Mouse (Mus musculus): ENCODE measurements around the gene Rad51b. TPM values are rescaled to one million over a fixed set of nuclear protein-coding genes. Genes with fewer than 3 reads are reported as not detected.

Gene Rad51b
- total RNA-seq, 2 experiments from 2014 or later = 2.0 TPM

DNA sequence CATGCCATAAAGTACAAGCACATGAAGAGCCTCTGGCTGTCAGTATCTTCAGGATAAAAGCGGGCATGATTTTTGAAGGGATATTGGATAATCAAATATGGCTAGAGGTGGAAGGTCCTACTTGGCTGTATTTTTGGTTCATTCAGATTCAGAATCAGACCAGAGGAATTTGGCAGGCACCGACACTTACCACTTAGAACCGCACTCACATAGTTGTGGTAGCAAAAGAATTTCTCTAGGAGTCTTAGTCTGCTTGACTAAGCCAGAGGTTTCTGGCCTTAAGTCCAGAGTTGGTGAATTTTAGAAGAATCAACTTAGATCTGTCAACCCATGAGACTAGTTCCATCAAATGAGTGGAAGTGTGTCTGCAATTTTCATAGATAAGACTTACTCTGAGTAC, 217.6 kb downstream of the Rad51b start:
- DNase-seq = no peak
- intact Hi-C loops (cut with DNase I) = no loop called here

DNA sequence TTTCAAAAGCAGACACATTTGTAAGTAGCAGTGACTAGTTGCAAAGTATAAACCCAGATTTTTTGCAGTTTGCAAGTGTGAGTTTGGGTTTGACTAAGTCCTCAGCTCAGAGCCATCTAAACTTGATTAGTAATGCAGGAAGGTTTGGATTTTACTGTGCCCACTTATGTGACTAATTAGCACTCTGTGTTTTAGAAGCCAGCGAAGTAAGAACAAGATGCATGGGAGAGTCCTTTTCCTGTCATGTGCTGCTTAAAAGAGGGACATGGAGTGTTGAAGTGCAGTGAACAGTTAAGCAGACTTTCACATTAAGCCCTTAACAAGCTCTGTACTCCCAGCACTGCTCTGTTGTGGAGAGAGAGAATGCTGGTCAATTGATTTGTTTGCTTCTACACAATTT, 225.3 kb downstream of the Rad51b start:
- intact Hi-C loops (cut with DNase I) = loop anchor here (5.0 kb wide), 2 partner anchors 160 to 610 kb away; no protein-coding TSS in a partner anchor
- DNase-seq = no peak

GRCm38 (mm10) chr12:79524941-79525871, 228.1 kb downstream of the Rad51b start:
- intact Hi-C loops (cut with DNase I) = loop anchor here (5.0 kb wide), 2 partner anchors 163 to 607 kb away; no protein-coding TSS in a partner anchor
- DNase-seq = no peak

- intact Hi-C loops (cut with DNase I) = no loop called here
- no peak for DNase-seq
Observed at GRCm38 (mm10) chr12:79525872-79526271, 228.8 kb downstream of the Rad51b start.

- DNase-seq = no peak
- intact Hi-C loops (cut with DNase I) = no loop called here
Observed at GRCm38 (mm10) chr12:79527222-79527621, 230.1 kb downstream of the Rad51b start.

DNA sequence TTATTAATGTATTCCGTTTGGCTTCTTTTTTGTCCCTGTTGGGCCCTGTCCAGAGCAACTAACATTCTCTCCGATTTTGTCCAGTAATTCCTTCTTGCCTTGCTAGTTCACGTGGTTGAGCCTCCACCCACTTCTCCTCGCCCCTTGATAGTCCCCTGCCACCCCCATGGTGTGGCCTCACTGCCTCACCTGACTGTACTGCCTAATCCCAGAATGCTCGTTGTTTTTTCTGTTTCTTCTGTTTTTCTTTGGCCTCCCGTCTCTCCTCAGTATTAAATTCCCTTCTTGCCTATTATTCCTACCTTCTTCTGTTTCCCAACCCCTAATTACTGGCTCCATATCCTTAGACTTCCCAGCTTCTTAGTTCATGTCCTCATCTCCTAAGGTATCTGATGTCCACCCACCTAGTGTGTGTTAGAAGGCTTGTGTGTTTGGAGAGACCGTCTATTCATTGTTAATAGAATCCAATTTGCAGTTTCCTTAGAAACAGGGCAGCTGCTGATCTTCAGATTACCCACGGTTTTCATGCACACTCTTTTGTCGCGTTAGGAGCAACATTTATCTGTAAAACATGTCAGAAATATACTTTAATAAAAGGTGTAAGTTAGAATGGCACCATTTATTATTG, 233.3 kb downstream of the Rad51b start:
- DNase-seq = no peak
- intact Hi-C loops (cut with DNase I) = no loop called here

DNA sequence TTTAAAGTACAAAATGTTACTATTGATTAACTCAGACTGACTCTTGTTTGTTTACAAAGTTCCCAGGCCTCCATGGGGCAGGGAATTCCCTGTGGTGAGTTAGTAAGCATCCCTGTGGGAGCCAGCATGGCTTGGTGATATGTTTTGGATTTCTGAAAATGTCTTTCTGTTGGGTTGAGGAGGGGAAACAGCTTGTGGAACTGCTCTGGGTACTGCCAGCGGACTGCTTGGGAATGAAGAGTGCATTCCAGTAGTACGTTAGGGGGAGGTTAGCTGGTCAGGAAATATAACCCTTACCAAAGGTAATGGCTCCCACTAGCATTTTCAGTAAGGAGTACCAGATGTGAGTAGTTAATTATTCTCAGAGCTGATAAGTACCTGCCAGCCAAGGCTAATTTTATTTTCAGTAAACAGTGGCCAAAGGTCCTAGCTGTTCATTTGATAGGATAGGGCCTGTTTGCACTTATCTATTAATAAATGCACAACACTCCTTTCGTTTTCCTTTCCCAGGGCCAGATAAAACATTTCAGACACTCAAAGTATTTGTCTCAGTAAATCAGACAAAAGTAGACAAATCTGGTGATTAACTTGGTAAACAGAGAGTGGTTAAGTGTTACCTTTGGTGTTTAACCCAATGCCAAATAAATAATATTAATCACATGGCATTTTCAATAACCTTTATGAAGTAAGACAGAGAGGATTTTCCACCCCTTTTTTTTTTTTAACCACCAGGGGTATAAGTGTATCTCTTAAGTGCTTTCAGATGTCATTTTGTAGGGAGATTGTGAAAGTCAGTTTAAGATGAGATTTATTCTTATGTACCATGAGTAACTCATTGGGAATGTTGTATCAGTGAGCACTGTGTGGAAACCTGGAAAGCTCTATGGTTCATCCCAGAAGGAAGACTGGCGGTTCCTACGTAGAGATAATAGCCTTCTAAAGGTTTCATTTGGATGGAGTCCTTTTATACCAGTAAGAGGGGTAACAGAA, 235.0 kb downstream of the Rad51b start:
- DNase-seq = peak; percentile 27 to 30
- intact Hi-C loops (cut with DNase I) = no loop called here

- DNase-seq = no peak
- intact Hi-C loops (cut with DNase I) = no loop called here
Observed at GRCm38 (mm10) chr12:79534778-79535177, 237.7 kb downstream of the Rad51b start.

- intact Hi-C loops (cut with DNase I) = no loop called here
- DNase-seq = no peak
Observed at GRCm38 (mm10) chr12:79535532-79536437, 238.7 kb downstream of the Rad51b start.

GRCm38 (mm10) chr12:79540176-79540575, 243.1 kb downstream of the Rad51b start:
- intact Hi-C loops (cut with DNase I) = no loop called here
- DNase-seq = no peak

GRCm38 (mm10) chr12:79541581-79541980, 244.5 kb downstream of the Rad51b start:
- DNase-seq = no peak

DNA sequence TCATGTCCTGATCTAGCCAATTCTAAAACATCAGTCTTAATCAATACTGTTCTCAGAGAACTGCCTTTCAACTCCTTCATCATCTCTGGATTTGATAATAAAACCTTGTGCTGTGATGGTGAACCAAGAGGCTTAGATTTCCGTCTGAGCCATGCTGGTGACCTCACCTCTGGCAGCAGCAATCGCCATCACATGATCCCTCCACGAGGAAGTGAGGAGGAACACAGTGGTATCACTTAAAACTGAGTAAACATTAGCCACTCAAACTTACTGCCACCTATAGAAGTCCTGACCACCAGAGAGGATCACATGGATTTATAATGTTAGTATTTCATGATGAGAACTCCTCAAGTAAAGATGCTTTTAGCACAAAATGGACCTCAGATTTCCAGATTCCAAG, 248.0 kb downstream of the Rad51b start:
- intact Hi-C loops (cut with DNase I) = no loop called here
- no peak for DNase-seq

More at GRCm38 (mm10) chr12:79541581-79541980, 244.5 kb downstream of the Rad51b start:
- intact Hi-C loops (cut with DNase I) = no loop called here

GRCm38 (mm10) chr12:79547556-79547955, 250.5 kb downstream of the Rad51b start:
- no peak for DNase-seq
- intact Hi-C loops (cut with DNase I) = no loop called here

DNA sequence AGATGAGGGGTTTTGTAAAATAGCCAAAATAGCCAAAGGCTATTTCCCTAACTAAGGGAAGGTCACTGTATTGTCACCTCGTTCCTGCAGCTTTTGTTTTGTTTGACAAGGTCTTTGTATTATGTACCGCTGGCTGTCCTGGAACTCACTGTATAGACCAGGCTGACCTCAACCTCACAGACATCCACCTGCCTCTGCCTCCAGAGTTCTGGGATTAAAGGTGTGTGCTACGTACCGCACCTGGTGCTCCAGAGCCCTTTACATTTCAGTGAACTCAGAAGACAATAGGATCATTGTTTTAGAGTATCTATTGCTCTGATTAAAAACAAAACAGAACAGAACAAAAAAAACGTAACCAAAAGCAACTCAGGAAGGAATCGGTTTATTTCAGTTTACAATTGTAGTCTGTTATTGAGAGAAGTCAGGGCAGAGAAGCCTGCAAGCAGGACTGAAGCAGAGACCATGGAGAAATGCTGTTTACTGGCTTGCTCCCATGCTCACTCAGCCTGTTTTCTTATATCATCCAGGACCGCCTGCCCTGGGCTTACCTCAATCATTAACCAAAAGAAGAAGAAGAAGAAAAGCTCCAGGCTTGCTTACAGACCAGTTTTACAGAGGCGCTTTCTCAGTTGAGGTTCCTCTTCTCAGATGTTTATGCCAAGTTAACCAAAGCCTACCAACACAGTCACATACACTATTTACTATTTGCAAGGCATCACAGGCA, 251.7 kb downstream of the Rad51b start:
- intact Hi-C loops (cut with DNase I) = no loop called here
- DNase-seq = no peak

DNA sequence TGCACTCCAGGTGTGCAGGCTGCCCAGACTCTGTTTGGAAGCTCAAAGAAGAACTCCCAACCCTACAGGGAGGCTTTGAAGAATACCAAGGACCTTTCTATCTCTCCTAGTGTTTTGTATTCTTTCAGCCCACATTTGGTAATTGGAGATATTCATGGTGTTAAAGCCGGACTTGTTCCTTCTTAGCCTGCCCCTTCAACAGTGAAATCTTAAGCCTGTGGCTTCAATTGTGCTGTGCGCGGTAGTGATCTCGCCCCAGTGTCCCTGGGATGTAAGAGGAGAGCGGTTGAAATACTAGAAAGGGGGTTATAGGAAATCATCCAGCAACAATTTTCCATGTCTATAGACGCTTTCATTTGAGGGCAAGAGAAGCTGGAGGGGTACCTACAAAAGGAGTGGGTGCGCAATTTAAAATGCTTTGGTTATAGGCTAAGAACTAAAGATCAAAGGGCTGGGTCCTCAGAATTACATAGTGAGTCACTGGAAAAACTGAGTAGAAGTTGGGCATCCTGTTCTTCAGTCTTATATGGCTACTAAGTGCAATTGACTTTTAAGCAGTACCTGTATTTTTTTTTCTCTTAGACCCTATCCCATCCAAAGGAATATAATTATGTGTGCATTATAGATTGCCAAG, 253.1 kb downstream of the Rad51b start:
- DNase-seq = no peak
- intact Hi-C loops (cut with DNase I) = no loop called here

GRCm38 (mm10) chr12:79551274-79551673, 254.2 kb downstream of the Rad51b start:
- intact Hi-C loops (cut with DNase I) = no loop called here
- no peak for DNase-seq

GRCm38 (mm10) chr12:79553056-79553455, 256.0 kb downstream of the Rad51b start:
- DNase-seq = no peak
- intact Hi-C loops (cut with DNase I) = no loop called here

DNA sequence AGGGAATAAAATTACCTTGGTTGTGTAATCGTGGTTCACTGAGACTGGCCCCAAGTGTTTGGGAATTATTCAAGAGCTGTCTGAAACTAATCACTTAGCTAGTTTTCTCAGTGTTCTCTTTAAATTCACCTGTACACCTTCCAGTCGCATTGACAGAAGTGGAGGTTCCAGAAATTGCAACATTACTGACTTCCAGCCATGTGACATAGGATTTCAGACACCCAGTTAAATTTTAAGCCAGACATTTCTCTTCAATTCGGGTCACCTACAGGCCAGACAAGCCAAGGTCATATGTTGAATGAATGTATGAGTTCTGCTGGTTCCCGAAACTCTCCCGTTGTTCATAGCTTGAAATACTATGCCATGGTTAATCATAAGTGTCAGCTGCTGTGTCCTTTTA, 260.8 kb downstream of the Rad51b start:
- no peak for DNase-seq
- intact Hi-C loops (cut with DNase I) = no loop called here

- intact Hi-C loops (cut with DNase I) = no loop called here
- no peak for DNase-seq
Observed at GRCm38 (mm10) chr12:79558711-79559110, 261.6 kb downstream of the Rad51b start.
